Mouse (Mus musculus): ENCODE data around the gene Rrbp1. TPM values are rescaled to one million over a fixed set of nuclear protein-coding genes. Genes with fewer than 3 reads are reported as not detected.

Rrbp1 gene
- polyA plus RNA-seq, 1 experiment from 2014 or later: 29.4 TPM

DNA sequence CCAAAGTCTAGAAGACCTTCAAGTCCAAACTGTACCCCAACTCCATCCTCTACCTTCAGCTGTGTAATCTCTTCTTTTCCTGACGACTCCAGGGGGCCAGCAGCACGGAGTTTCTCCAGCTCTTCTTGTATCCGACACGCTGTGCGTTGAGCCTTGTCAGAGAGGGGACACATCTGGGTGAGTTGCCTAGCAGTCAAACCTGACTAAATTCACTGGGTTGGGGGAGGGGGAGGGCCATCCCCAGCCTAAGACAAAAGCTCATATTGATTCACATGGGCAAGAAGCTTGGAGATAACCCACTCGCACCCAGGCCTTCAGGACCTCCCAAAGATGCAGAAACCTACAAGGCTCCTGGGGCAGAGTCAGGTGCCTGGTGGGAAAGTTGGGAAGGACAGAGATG is 61.8 kb downstream of the Rrbp1 start:
- Histone ChIP-seq H3K4me1 (no peaks in the 10 kb centered on the region), H3K27me3 (replicated peaks) (no peaks in the 10 kb centered on the region), H3K4me3 (no peak overlapping the region), H3K4me2 (no peak overlapping the region), H3K27ac (no peak overlapping the region), H3K9me3 (no peaks in the 10 kb centered on the region), H3K9ac (no peak overlapping the region), H3K36me3 (replicated peaks) (peaks cover 40% of the 10 kb centered on the region)
- WGBS: 94% methylated on average over 6 of the region's 6 CpGs
- ATAC-seq (replicated peaks): no peak

DNA sequence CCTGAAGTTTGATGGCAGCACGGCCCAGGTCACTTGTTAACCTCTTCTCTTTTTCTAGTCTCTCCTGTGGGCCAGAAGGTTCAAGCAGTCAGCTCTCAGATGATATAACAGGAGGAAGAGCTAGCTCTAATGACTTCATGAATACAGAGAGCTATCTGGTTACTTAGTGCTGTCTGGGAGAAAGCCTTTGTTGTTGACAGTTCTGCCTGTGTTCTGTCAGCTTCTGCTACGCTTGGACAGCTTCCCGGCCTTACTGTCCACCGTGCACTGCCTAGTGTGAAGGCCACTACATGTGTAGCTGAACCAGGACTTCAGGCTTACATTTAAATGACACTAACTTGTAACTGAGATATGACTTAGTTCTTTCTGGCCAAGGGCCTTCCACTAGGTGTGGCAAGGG is 62.6 kb downstream of the Rrbp1 start:
- no peak overlapping the region for H3K4me3 ChIP-seq

DNA sequence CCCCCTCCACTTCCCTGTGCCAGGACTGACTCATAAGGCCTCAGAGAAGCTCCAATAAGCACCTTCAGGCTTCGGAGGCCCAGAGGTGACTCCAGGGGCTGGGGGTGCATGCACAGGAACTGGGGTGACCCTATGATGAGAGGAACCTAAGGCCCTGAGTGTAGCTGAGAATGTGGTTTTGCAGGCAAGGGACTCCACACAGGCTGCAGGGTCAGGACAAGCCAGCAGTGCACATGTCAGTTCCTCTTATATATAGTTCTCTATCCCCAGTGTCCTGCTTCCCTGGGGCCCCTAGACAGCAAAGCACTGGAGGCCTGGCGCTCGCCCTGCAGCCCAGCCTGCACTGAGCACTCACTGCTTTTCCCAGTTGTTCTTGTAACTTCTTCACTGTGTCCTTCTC is 63.1 kb downstream of the Rrbp1 start:
- ATAC-seq (replicated peaks): no peak
- no peaks in the 10 kb centered on the region for H3K27me3 ChIP-seq (replicated peaks)
- no peaks in the 10 kb centered on the region for H3K4me1 ChIP-seq
- H3K9ac ChIP-seq: no peak overlapping the region
- peaks cover 39% of the 10 kb centered on the region for H3K36me3 ChIP-seq (replicated peaks)
- no peak overlapping the region for H3K4me2 ChIP-seq
- 96% methylated on average over 3 of the region's 3 CpGs for WGBS
- no peak overlapping the region for H3K27ac ChIP-seq
- H3K9me3 ChIP-seq: no peaks in the 10 kb centered on the region
- no peak overlapping the region for H3K4me3 ChIP-seq

More for the DNA sequence above, 62.6 kb downstream of the Rrbp1 start:
- no peak for ATAC-seq (replicated peaks)
- no peak overlapping the region for H3K27ac ChIP-seq
- H3K9me3 ChIP-seq: no peaks in the 10 kb centered on the region
- H3K36me3 ChIP-seq (replicated peaks): peaks cover 41% of the 10 kb centered on the region
- no peak overlapping the region for H3K9ac ChIP-seq
- H3K27me3 ChIP-seq (replicated peaks): no peaks in the 10 kb centered on the region
- no peak overlapping the region for H3K4me2 ChIP-seq
- WGBS: 88% methylated on average over 4 of the region's 4 CpGs
- H3K4me1 ChIP-seq: no peaks in the 10 kb centered on the region

DNA sequence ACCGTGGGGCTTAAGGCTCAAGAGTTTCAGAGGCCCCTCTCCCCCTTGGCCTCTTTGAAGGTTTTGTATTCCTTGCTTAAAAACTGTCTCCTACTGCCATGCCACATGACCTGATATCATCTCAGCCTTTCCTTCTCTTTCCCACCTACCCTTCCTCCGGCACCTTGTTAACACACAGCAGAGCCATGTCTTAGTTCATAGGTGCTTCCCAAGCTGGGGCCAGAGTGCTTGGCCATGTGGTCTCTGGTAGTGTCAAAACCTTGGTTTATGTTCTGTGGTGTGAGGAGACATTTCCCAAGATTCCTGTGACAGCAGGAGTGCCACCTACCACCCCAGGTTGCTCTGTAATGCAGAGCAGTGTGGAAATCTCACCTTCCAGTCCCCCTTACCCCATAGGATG is 64.7 kb downstream of the Rrbp1 start:
- no peak overlapping the region for H3K27ac ChIP-seq
- H3K27me3 ChIP-seq (replicated peaks): no peaks in the 10 kb centered on the region
- H3K4me3 ChIP-seq: no peak overlapping the region
- H3K4me2 ChIP-seq: no peak overlapping the region
- no peak overlapping the region for H3K9ac ChIP-seq
- WGBS: 91% methylated on average over 2 of the region's 2 CpGs
- no peaks in the 10 kb centered on the region for H3K4me1 ChIP-seq
- no peak for ATAC-seq (replicated peaks)
- H3K9me3 ChIP-seq: no peaks in the 10 kb centered on the region
- peaks cover 37% of the 10 kb centered on the region for H3K36me3 ChIP-seq (replicated peaks)

DNA sequence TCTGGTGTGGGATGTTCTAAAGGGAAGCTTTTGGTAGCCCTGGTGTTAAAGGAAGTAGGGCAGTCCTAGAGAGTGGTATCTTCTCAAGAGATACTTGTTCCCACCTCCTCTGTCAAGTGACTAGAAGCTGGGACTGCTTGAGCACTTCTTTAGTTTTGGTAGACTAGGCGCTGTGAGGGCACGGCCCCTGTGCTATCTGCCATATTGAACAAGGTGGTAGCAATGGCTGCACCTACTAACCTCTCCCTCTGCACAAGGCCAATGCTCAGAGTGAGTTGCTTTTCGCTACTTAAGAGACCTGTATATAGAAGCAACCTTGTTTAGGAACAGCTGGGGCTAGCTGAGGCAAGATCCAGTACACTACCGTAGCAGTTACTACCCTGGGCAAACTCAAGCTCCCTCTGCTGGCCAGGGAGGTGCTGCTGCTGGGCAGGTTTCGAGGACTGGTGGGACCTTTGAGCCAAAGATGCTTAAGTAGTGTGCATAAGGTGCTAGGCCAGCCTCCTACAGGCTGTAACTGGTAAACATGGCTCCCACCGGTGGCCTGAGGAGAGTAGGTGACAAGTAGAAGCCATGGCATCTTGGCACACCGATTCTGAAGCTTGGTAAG is 65.5 kb downstream of the Rrbp1 start:
- no peaks in the 10 kb centered on the region for H3K27me3 ChIP-seq (replicated peaks)
- WGBS: 94% methylated on average over 7 of the region's 7 CpGs
- H3K36me3 ChIP-seq (replicated peaks): peaks cover 37% of the 10 kb centered on the region
- no peak overlapping the region for H3K4me3 ChIP-seq
- H3K4me2 ChIP-seq: no peak overlapping the region
- H3K4me1 ChIP-seq: no peaks in the 10 kb centered on the region
- no peak overlapping the region for H3K9ac ChIP-seq
- no peaks in the 10 kb centered on the region for H3K9me3 ChIP-seq
- ATAC-seq (replicated peaks): peak; percentile 40; the same call in 1 of the 2 replicates
- H3K27ac ChIP-seq: no peak overlapping the region

DNA sequence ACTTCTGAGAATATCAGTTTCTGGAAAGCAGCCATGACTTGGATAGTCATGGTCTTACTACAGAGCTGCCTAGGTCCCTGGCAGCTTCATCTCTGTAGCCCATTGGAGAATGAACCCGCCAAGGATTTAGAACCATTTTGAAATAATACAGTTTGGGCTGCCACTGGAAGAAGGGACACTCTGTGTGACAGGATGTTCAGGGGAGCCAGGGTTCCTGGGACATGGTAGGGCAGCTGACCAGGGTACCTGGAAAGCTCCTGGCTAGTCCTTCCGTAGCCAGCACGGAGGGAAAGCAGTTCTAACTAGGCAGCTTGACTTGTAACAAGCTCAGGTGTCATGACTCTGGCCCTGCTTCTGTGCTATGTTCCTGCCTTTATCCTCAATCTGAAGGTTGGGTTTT is 66.3 kb downstream of the Rrbp1 start:
- no peak overlapping the region for H3K4me2 ChIP-seq
- no peaks in the 10 kb centered on the region for H3K4me1 ChIP-seq
- H3K27me3 ChIP-seq (replicated peaks): no peaks in the 10 kb centered on the region
- H3K27ac ChIP-seq: no peak overlapping the region
- H3K4me3 ChIP-seq: no peak overlapping the region
- H3K36me3 ChIP-seq (replicated peaks): peaks cover 38% of the 10 kb centered on the region
- ATAC-seq (replicated peaks): no peak
- no peak overlapping the region for H3K9ac ChIP-seq
- no peaks in the 10 kb centered on the region for H3K9me3 ChIP-seq
- 92% methylated on average over 3 of the region's 3 CpGs for WGBS

DNA sequence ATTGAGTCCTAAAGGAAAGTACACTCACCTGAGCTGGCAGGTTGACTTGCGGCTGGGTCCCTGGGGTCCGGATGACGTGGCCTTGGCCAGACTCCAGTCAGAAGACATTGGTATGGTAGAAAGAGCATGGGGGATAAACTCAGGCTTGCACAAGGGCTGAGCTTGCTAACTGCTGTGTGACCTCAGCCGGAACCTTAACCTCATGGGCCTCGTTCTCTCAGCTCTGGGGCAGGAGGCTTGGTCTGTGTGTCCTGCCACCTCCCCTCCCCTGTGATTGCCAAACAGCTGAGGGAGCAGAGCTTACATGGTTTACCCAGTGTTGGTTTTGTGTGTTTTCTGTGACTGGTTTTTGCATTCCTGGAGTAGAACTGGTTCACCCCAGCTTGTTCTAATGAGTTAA is 70.7 kb downstream of the Rrbp1 start:
- 92% methylated on average over 5 of the region's 5 CpGs for WGBS
- no peak for ATAC-seq (replicated peaks)

DNA sequence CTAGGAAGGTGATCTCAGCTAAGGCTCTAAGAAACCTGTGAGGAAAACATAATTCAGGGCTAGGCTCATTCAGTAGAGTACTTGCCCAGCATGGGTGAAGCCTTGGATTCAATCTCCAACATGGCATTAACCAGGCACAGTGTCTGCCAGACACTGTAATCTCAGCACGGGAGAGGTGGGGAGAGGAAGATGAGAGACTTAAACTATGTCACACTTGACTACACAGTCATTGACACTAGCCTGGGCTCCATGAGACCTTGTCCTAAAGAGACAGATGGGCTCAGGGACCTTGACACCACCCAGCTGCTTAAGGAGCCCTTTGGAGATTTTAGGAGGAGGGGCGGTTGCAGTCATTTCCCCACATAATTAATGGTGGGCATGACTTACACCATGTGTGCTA is 73.2 kb downstream of the Rrbp1 start:
- Histone ChIP-seq H3K9ac (no peak overlapping the region), H3K27ac (no peak overlapping the region), H3K4me3 (no peak overlapping the region), H3K4me1 (0 out of 2 replicates have a peak, but pooled peaks cover 3% of the 10 kb centered on the region), H3K9me3 (no peaks in the 10 kb centered on the region), H3K36me3 (replicated peaks) (0 out of 2 replicates have a peak, but pooled peaks cover 12% of the 10 kb centered on the region), H3K27me3 (replicated peaks) (no peaks in the 10 kb centered on the region), H3K4me2 (no peak overlapping the region)
- ATAC-seq (replicated peaks): no peak
- 62% methylated on average over 2 of the region's 2 CpGs for WGBS

More for the DNA sequence above, 70.7 kb downstream of the Rrbp1 start:
- H3K27me3 ChIP-seq (replicated peaks): no peaks in the 10 kb centered on the region
- no peak overlapping the region for H3K4me2 ChIP-seq
- no peak overlapping the region for H3K9ac ChIP-seq
- H3K4me3 ChIP-seq: no peak overlapping the region
- 0 out of 2 replicates have a peak, but pooled peaks cover 3% of the 10 kb centered on the region for H3K4me1 ChIP-seq
- no peak overlapping the region for H3K27ac ChIP-seq
- H3K9me3 ChIP-seq: no peaks in the 10 kb centered on the region
- H3K36me3 ChIP-seq (replicated peaks): peaks cover 27% of the 10 kb centered on the region

DNA sequence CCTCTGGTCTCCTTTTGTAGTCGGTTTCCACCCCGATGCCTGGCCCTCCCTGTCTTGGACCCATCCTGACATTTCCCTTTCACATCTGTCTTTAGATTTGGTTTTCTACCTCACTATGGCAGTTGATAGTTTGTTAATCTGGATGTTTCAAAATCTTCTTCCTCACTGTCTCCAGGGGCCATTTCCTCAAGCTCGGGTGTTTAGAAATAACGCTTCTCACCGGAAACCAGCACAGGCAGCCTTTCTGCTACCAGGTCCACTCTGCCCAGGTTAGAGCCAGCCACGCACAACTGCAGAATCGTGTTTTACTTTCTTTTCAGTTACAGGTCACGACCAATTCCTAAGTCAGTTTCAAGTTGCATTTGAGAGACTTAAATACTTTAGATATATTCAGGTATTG is 76.6 kb downstream of the Rrbp1 start:
- no peaks in the 10 kb centered on the region for H3K9me3 ChIP-seq
- no peak overlapping the region for H3K27ac ChIP-seq
- H3K4me3 ChIP-seq: no peak overlapping the region
- H3K36me3 ChIP-seq (replicated peaks): no peaks in the 10 kb centered on the region
- peaks cover 8% of the 10 kb centered on the region; the same call in 1 of the 2 replicates for H3K4me1 ChIP-seq
- H3K4me2 ChIP-seq: no peak overlapping the region
- ATAC-seq (replicated peaks): no peak
- H3K27me3 ChIP-seq (replicated peaks): no peaks in the 10 kb centered on the region
- H3K9ac ChIP-seq: no peak overlapping the region
- WGBS: 94% methylated on average over 8 of the region's 8 CpGs

DNA sequence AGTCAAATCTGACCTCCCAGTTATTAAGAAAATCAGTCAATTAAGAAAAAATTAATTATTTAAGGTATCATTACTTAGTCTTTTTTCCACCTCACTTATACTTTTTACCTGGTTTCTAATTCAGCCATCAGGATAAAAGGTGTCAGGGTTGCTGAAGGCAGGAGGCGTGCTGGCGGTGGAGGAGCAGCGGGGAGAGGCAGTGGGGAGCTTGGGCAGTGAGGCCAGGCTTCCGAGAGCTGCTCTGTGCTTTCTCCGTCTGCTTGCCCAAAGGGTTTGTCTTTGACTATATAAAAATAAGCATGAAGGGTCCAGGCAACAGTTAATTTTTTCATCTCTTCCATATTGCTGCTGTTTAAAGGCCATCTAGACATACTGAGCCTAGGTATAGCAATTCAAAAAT is 77.5 kb downstream of the Rrbp1 start:
- 71% methylated on average over 5 of the region's 5 CpGs for WGBS
- no peaks in the 10 kb centered on the region for H3K27me3 ChIP-seq (replicated peaks)
- H3K4me3 ChIP-seq: no peak overlapping the region
- H3K36me3 ChIP-seq (replicated peaks): no peaks in the 10 kb centered on the region
- no peak overlapping the region for H3K4me2 ChIP-seq
- ATAC-seq (replicated peaks): no peak
- no peaks in the 10 kb centered on the region for H3K9me3 ChIP-seq
- H3K9ac ChIP-seq: no peak overlapping the region
- H3K27ac ChIP-seq: no peak overlapping the region
- H3K4me1 ChIP-seq: peaks cover 8% of the 10 kb centered on the region; the same call in 1 of the 2 replicates

DNA sequence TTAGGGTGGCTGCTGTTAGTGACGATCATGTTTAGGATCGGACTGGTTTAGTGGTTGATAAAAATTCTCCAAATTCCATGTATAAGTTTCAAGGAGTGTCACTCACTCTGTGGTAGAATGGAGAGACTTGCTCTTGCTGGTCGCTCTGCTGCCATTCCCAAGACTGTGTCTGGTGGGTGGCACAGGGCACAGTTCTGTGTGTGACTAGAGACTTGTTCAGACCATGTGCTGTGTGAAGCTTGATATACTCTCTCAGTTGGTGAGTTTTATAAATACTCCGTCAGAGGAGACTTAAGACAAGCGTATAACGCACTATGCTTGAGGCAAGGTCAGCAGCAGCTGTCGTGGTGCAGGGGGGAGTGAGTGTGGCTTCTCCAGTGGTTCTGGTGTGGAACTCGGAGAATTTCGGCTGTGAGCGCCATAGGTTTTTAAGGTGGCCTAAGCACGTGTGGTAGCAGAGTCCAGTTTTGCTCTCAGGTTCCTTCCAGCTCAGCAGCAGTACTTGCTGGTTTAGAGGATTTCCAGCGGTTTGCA is 78.7 kb downstream of the Rrbp1 start:
- Histone ChIP-seq H3K36me3 (replicated peaks) (no peaks in the 10 kb centered on the region), H3K4me3 (no peak overlapping the region), H3K27me3 (replicated peaks) (no peaks in the 10 kb centered on the region), H3K27ac (no peak overlapping the region), H3K4me2 (no peak overlapping the region), H3K9ac (no peak overlapping the region), H3K4me1 (peaks cover 8% of the 10 kb centered on the region; the same call in 1 of the 2 replicates), H3K9me3 (no peaks in the 10 kb centered on the region)
- WGBS: 85% methylated on average over 12 of the region's 12 CpGs
- no peak for ATAC-seq (replicated peaks)

DNA sequence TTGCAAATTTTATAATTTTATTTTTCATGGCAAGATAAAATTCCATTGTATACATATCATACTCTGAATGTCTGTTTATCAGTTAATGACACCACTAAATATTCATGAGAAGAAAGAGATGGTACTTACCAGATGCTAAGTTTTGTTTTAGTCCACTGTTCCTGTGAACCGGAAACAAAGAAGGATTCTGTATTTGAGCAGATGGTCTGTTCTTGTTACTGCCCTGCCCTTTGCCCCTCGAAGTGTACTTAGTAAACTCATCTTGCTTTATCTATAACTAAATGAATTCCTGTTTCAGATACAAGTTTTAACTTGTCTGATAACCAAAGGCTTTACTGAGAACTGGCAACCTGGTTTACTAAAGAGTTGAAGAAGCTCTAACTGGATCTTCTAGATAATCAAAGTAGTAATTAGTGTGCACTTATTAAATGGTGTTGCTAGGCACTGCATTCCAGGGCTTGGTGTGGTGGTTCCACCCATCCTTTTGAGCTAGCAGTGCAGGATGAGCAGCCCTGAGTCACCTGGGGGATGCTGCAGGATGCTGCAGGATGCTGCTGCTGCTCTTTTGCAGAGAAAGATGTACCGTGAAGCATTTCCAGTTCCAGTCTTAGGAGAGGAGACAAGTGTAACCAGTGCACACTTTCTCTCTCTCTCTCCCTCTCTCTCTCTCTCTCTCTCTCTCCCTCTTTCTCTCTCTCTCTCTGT is 81.3 kb downstream of the Rrbp1 start:
- H3K36me3 ChIP-seq (replicated peaks): no peaks in the 10 kb centered on the region
- no peak for ATAC-seq (replicated peaks)
- H3K27ac ChIP-seq: no peak overlapping the region

More for the DNA sequence above, 81.3 kb downstream of the Rrbp1 start:
- no peak overlapping the region for H3K4me3 ChIP-seq
- no peaks in the 10 kb centered on the region for H3K27me3 ChIP-seq (replicated peaks)
- peaks cover 5% of the 10 kb centered on the region; the same call in 1 of the 2 replicates for H3K4me1 ChIP-seq
- H3K9me3 ChIP-seq: no peaks in the 10 kb centered on the region
- 55% methylated on average over 3 of the region's 3 CpGs for WGBS
- no peak overlapping the region for H3K4me2 ChIP-seq
- no peak overlapping the region for H3K9ac ChIP-seq
